Mouse (Mus musculus): ENCODE data around the gene Mettl16. TPM values are rescaled to one million over a fixed set of nuclear protein-coding genes. Genes with fewer than 3 reads are reported as not detected.

Mettl16 gene
- polyA plus RNA-seq, 2 experiments = 9.3 to 14.6 TPM

GRCm38 (mm10) chr11:74870544-74870943 is 99.9 kb downstream of the Mettl16 start:
- no peaks in the 10 kb centered on the region for H3K9me3 ChIP-seq (ENCODE audit: control insufficient read depth, low read length)
- 54% methylated on average over 4 of the region's 4 CpGs for WGBS (ENCODE audit: insufficient replicate concordance)
- no peak overlapping the region for H3K4me3 ChIP-seq (ENCODE audit: insufficient read depth in 1 of 2, low read depth in 2 of 2, low read length in 2 of 2)
- no peak overlapping the region for H3K9ac ChIP-seq (replicated peaks)
- no peak for DNase-seq (ENCODE audit: low read depth in 3 of 3, low spot score in 3 of 3)
- H3K27ac ChIP-seq = no peak overlapping the region
- H3K4me2 ChIP-seq (ENCODE audit: low read depth) = no peak overlapping the region
- no peak for ATAC-seq (ENCODE audit: insufficient read depth)
- H3K27me3 ChIP-seq (ENCODE audit: control insufficient read depth, insufficient read depth, low read length) = no peaks in the 10 kb centered on the region
- no peaks in the 10 kb centered on the region for H3K4me1 ChIP-seq (replicated peaks; ENCODE audit: control insufficient read depth in 2 of 2, insufficient read depth in 2 of 2, low read length in 1 of 2)
- no peak for TF ChIP-seq CTCF (IDR thresholded peaks at IDR 0.05; ENCODE audit: low read depth)
- no peak for TF ChIP-seq EP300 (IDR thresholded peaks at IDR 0.05; ENCODE audit: low read depth)
- H3K36me3 ChIP-seq (replicated peaks; ENCODE audit: control insufficient read depth, insufficient read depth, low read depth) = no peaks in the 10 kb centered on the region

GRCm38 (mm10) chr11:74870991-74871622 is 100.5 kb downstream of the Mettl16 start:
- H3K36me3 ChIP-seq (replicated peaks; ENCODE audit: control insufficient read depth, insufficient read depth, low read depth) = no peaks in the 10 kb centered on the region
- no peak for DNase-seq (ENCODE audit: low read depth in 3 of 3, low spot score in 3 of 3)
- no peaks in the 10 kb centered on the region for H3K9me3 ChIP-seq (ENCODE audit: control insufficient read depth, low read length)
- TF ChIP-seq EP300 (IDR thresholded peaks at IDR 0.05; ENCODE audit: low read depth) = no peak
- TF ChIP-seq CTCF (IDR thresholded peaks at IDR 0.05; ENCODE audit: low read depth) = no peak
- 56% methylated on average over 12 of the region's 12 CpGs for WGBS (ENCODE audit: insufficient replicate concordance)
- H3K27me3 ChIP-seq (ENCODE audit: control insufficient read depth, insufficient read depth, low read length) = no peaks in the 10 kb centered on the region
- H3K27ac ChIP-seq = no peak overlapping the region
- no peaks in the 10 kb centered on the region for H3K4me1 ChIP-seq (replicated peaks; ENCODE audit: control insufficient read depth in 2 of 2, insufficient read depth in 2 of 2, low read length in 1 of 2)
- ATAC-seq (ENCODE audit: insufficient read depth) = no peak
- no peak overlapping the region for H3K4me2 ChIP-seq (ENCODE audit: low read depth)
- no peak overlapping the region for H3K9ac ChIP-seq (replicated peaks)
- H3K4me3 ChIP-seq (ENCODE audit: insufficient read depth in 1 of 2, low read depth in 2 of 2, low read length in 2 of 2) = no peak overlapping the region

- no peaks in the 10 kb centered on the region for H3K36me3 ChIP-seq (replicated peaks; ENCODE audit: control insufficient read depth, insufficient read depth, low read depth)
- no peak for TF ChIP-seq CTCF (IDR thresholded peaks at IDR 0.05; ENCODE audit: low read depth)
- no peak for ATAC-seq (ENCODE audit: insufficient read depth)
- H3K4me3 ChIP-seq (ENCODE audit: insufficient read depth in 1 of 2, low read depth in 2 of 2, low read length in 2 of 2) = no peak overlapping the region
- 67% methylated on average over 3 of the region's 3 CpGs for WGBS (ENCODE audit: insufficient replicate concordance)
- H3K27ac ChIP-seq = no peak overlapping the region
- H3K4me2 ChIP-seq (ENCODE audit: low read depth) = no peak overlapping the region
- no peaks in the 10 kb centered on the region for H3K27me3 ChIP-seq (ENCODE audit: control insufficient read depth, insufficient read depth, low read length)
- no peaks in the 10 kb centered on the region for H3K9me3 ChIP-seq (ENCODE audit: control insufficient read depth, low read length)
- peaks cover 0 to 3% of the 10 kb centered on the region in 2 experiments; a peak in 1 of 4 replicates for H3K4me1 ChIP-seq (replicated peaks; ENCODE audit: control insufficient read depth in 2 of 2, insufficient read depth in 2 of 2, low read length in 1 of 2)
- H3K9ac ChIP-seq (replicated peaks) = no peak overlapping the region
- DNase-seq (ENCODE audit: low read depth in 3 of 3, low spot score in 3 of 3) = no peak
These were observed 104.0 kb downstream of the Mettl16 start for GRCm38 (mm10) chr11:74874630-74875029.

GRCm38 (mm10) chr11:74876801-74877200 is 106.2 kb downstream of the Mettl16 start:
- no peak overlapping the region for H3K4me3 ChIP-seq (ENCODE audit: insufficient read depth in 1 of 2, low read depth in 2 of 2, low read length in 2 of 2)
- no peaks in the 10 kb centered on the region for H3K36me3 ChIP-seq (replicated peaks; ENCODE audit: control insufficient read depth, insufficient read depth, low read depth)
- ATAC-seq (ENCODE audit: insufficient read depth) = no peak

More at GRCm38 (mm10) chr11:74876801-74877200, 106.2 kb downstream of the Mettl16 start:
- Histone ChIP-seq H3K9me3 (ENCODE audit: control insufficient read depth, low read length) (no peaks in the 10 kb centered on the region), H3K9ac (replicated peaks) (no peak overlapping the region), H3K4me1 (replicated peaks; ENCODE audit: control insufficient read depth in 2 of 2, insufficient read depth in 2 of 2, low read length in 1 of 2) (peaks cover 0 to 3% of the 10 kb centered on the region in 2 experiments; a peak in 1 of 4 replicates), H3K4me2 (ENCODE audit: low read depth) (no peak overlapping the region), H3K27me3 (ENCODE audit: control insufficient read depth, insufficient read depth, low read length) (no peaks in the 10 kb centered on the region), H3K27ac (no peak overlapping the region)
- no peak for DNase-seq (ENCODE audit: low read depth in 3 of 3, low spot score in 3 of 3)
- no peak for TF ChIP-seq EP300 (IDR thresholded peaks at IDR 0.05; ENCODE audit: low read depth)
- no peak for TF ChIP-seq CTCF (IDR thresholded peaks at IDR 0.05; ENCODE audit: low read depth)
- WGBS (ENCODE audit: insufficient replicate concordance) = 21% methylated on average over 9 of the region's 9 CpGs

Small RNAs within 50 kb of the gene (microRNA-seq; reads per million reads assigned to microRNA genes)
- not detected for gene Mir6926

Other genes with a start within 250 kb of the Mettl16 start
- 0.95 and 0.98 TPM in 2 replicates for gene Rap1gap2, start 159.9 kb upstream of the Mettl16 start, polyA plus RNA-seq (2012; rRNA removed)
- 0.56 and 0.71 TPM in 2 replicates for gene Rap1gap2, start 159.9 kb upstream of the Mettl16 start, polyA plus RNA-seq (2014; fragmentation: Nextera tagmentation; extraction: Ambion mirVana)
- gene Ccdc92b, start 151.2 kb upstream of the Mettl16 start, polyA plus RNA-seq (2012; rRNA removed) = 12.7 and 13.1 TPM in 2 replicates
- gene Ccdc92b, start 151.2 kb upstream of the Mettl16 start, polyA plus RNA-seq (2014; fragmentation: Nextera tagmentation; extraction: Ambion mirVana) = 10.2 and 12.6 TPM in 2 replicates
- gene Cluh, start 121.3 kb upstream of the Mettl16 start, polyA plus RNA-seq (2012; rRNA removed) = 28.2 and 29.5 TPM in 2 replicates
- 14.3 and 20.3 TPM in 2 replicates for gene Cluh, start 121.3 kb upstream of the Mettl16 start, polyA plus RNA-seq (2014; fragmentation: Nextera tagmentation; extraction: Ambion mirVana)
- 11.1 and 18.2 TPM in 2 replicates for gene Pafah1b1, start 46.2 kb upstream of the Mettl16 start, polyA plus RNA-seq (2012; rRNA removed)
- 42.1 and 43.8 TPM in 2 replicates for gene Pafah1b1, start 46.2 kb upstream of the Mettl16 start, polyA plus RNA-seq (2014; fragmentation: Nextera tagmentation; extraction: Ambion mirVana)
- 2.5 TPM in 2 replicates for gene Mnt, start 60.1 kb downstream of the Mettl16 start, polyA plus RNA-seq (2012; rRNA removed)
- 1.0 and 1.2 TPM in 2 replicates for gene Mnt, start 60.1 kb downstream of the Mettl16 start, polyA plus RNA-seq (2014; fragmentation: Nextera tagmentation; extraction: Ambion mirVana)
- 2.6 and 2.7 TPM in 2 replicates for gene Sgsm2, start 126.2 kb downstream of the Mettl16 start, polyA plus RNA-seq (2012; rRNA removed)
- gene Sgsm2, start 126.2 kb downstream of the Mettl16 start, polyA plus RNA-seq (2014; fragmentation: Nextera tagmentation; extraction: Ambion mirVana) = 1.1 and 1.3 TPM in 2 replicates
- gene Tsr1, start 127.2 kb downstream of the Mettl16 start, polyA plus RNA-seq (2012; rRNA removed) = 13.4 and 17.9 TPM in 2 replicates
- gene Tsr1, start 127.2 kb downstream of the Mettl16 start, polyA plus RNA-seq (2014; fragmentation: Nextera tagmentation; extraction: Ambion mirVana) = 26.3 and 29.4 TPM in 2 replicates
- gene Smg6, start 155.0 kb downstream of the Mettl16 start, polyA plus RNA-seq (2012; rRNA removed) = 5.9 TPM in 2 replicates
- 3.2 and 3.4 TPM in 2 replicates for gene Smg6, start 155.0 kb downstream of the Mettl16 start, polyA plus RNA-seq (2014; fragmentation: Nextera tagmentation; extraction: Ambion mirVana)
- gene Srr, start 155.1 kb downstream of the Mettl16 start, polyA plus RNA-seq (2012; rRNA removed) = 1.3 and 1.9 TPM in 2 replicates
- 4.6 and 5.3 TPM in 2 replicates for gene Srr, start 155.1 kb downstream of the Mettl16 start, polyA plus RNA-seq (2014; fragmentation: Nextera tagmentation; extraction: Ambion mirVana)